Mouse (Mus musculus): ENCODE data around the gene Adgra3. TPM values are rescaled to one million over a fixed set of nuclear protein-coding genes. Genes with fewer than 3 reads are reported as not detected.

Adgra3 gene
- polyA plus RNA-seq, 1 experiment: 20.5 TPM

GRCm38 (mm10) chr5:50033660-50034059, 25.1 kb downstream of the Adgra3 start:
- DNase-seq (ENCODE audit: extremely low spot score in 1 of 2, low spot score in 1 of 2): no peak

- peak in 1 of 2 experiments; percentile 48 for DNase-seq (ENCODE audit: extremely low spot score in 1 of 2, low spot score in 1 of 2)
Observed at GRCm38 (mm10) chr5:50032332-50032731, 26.5 kb downstream of the Adgra3 start.

- DNase-seq (ENCODE audit: extremely low spot score in 1 of 2, low spot score in 1 of 2): no peak
Observed at GRCm38 (mm10) chr5:50031763-50032272, 27.0 kb downstream of the Adgra3 start.

GRCm38 (mm10) chr5:50031288-50031687, 27.5 kb downstream of the Adgra3 start:
- DNase-seq (ENCODE audit: extremely low spot score in 1 of 2, low spot score in 1 of 2): no peak

GRCm38 (mm10) chr5:50029662-50030061, 29.1 kb downstream of the Adgra3 start:
- DNase-seq (ENCODE audit: extremely low spot score in 1 of 2, low spot score in 1 of 2): no peak

- DNase-seq (ENCODE audit: extremely low spot score in 1 of 2, low spot score in 1 of 2): no peak
Observed at GRCm38 (mm10) chr5:50027561-50027960, 31.2 kb downstream of the Adgra3 start.

GRCm38 (mm10) chr5:50027001-50027400, 31.8 kb downstream of the Adgra3 start:
- DNase-seq (ENCODE audit: extremely low spot score in 1 of 2, low spot score in 1 of 2): peak in 1 of 2 experiments; percentile 18

- DNase-seq (ENCODE audit: extremely low spot score in 1 of 2, low spot score in 1 of 2): no peak
Observed at GRCm38 (mm10) chr5:50026148-50026547, 32.7 kb downstream of the Adgra3 start.

GRCm38 (mm10) chr5:50024097-50024496, 34.7 kb downstream of the Adgra3 start:
- DNase-seq (ENCODE audit: extremely low spot score in 1 of 2, low spot score in 1 of 2): no peak

GRCm38 (mm10) chr5:50015987-50016587, 42.7 kb downstream of the Adgra3 start:
- no peak for DNase-seq (ENCODE audit: extremely low spot score in 1 of 2, low spot score in 1 of 2)

GRCm38 (mm10) chr5:50015147-50015697, 43.6 kb downstream of the Adgra3 start:
- DNase-seq (ENCODE audit: extremely low spot score in 1 of 2, low spot score in 1 of 2): no peak

- no peak for DNase-seq (ENCODE audit: extremely low spot score in 1 of 2, low spot score in 1 of 2)
Observed at GRCm38 (mm10) chr5:50014658-50015057, 44.1 kb downstream of the Adgra3 start.

- DNase-seq (ENCODE audit: extremely low spot score in 1 of 2, low spot score in 1 of 2): no peak
Observed at GRCm38 (mm10) chr5:50013965-50014364, 44.8 kb downstream of the Adgra3 start.

- DNase-seq (ENCODE audit: extremely low spot score in 1 of 2, low spot score in 1 of 2): no peak
Observed at GRCm38 (mm10) chr5:50008841-50009240, 50.0 kb downstream of the Adgra3 start.

- DNase-seq (ENCODE audit: extremely low spot score in 1 of 2, low spot score in 1 of 2): no peak
Observed at GRCm38 (mm10) chr5:50006915-50007658, 51.7 kb downstream of the Adgra3 start.

- no peak for DNase-seq (ENCODE audit: extremely low spot score in 1 of 2, low spot score in 1 of 2)
Observed at GRCm38 (mm10) chr5:50002269-50002668, 56.5 kb downstream of the Adgra3 start.

- DNase-seq (ENCODE audit: extremely low spot score in 1 of 2, low spot score in 1 of 2): no peak
Observed at GRCm38 (mm10) chr5:49999764-50000163, 59.0 kb downstream of the Adgra3 start.

- DNase-seq (ENCODE audit: extremely low spot score in 1 of 2, low spot score in 1 of 2): no peak
Observed at GRCm38 (mm10) chr5:49997019-49997418, 61.8 kb downstream of the Adgra3 start.

- DNase-seq (ENCODE audit: extremely low spot score in 1 of 2, low spot score in 1 of 2): peak; percentile 23 to 58
Observed at GRCm38 (mm10) chr5:49996457-49996856, 62.3 kb downstream of the Adgra3 start.

- DNase-seq (ENCODE audit: extremely low spot score in 1 of 2, low spot score in 1 of 2): no peak
Observed at GRCm38 (mm10) chr5:49990737-49991323, 68.0 kb downstream of the Adgra3 start.

All from frontal cortex, adult 2 months (tissue).